Mouse (Mus musculus): ENCODE measurements around the gene Olfr788.

Olfr788 gene

DNA sequence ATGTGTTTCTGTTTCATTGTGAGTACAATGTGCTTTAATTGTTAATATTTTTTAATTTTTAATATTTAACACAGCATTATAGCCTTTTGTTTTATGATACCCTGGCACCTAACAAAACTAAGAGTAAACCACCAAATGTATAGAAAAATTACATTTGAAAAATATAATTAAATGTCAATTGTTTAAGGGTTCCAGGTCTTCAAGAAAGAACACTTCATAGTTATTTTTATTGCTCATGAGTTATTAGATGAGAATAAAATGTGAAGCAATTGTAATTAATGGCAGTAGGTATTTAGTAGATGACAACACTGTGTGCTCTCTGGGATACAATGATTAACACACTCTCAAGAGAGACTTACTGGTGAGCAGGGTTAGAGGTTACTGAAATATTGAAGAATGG lies at the start of gene Olfr788:
Gene Olfr788, plus strand, starts transcription at position 301 of the 400 bp plus-strand sequence.
- no peak for DNase-seq (ENCODE audit: low spot score)

DNA sequence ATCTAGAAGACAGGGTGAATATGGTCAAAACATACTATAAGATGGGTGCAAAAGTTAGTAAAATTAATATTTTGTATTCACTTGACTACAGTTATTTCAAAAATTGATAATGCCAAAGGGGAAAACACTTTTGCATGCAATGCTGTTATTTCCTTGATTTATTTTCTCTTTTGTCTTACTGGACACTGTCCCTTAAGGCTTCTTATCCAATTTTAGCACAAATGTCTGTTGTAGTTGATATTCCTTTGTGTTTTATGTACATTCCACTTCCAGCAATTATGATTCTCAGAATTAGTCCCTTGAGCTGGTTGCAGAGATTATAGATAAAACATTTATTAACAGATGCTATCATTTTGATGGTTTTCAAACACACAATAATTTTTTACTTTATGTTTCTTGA lies 43.8 kb upstream of the Olfr788 start, which contains the start of gene Olfr786:
Gene Olfr786, plus strand, starts transcription at position 301 of the 400 bp plus-strand sequence.
- no peak for DNase-seq (ENCODE audit: low spot score)

DNA sequence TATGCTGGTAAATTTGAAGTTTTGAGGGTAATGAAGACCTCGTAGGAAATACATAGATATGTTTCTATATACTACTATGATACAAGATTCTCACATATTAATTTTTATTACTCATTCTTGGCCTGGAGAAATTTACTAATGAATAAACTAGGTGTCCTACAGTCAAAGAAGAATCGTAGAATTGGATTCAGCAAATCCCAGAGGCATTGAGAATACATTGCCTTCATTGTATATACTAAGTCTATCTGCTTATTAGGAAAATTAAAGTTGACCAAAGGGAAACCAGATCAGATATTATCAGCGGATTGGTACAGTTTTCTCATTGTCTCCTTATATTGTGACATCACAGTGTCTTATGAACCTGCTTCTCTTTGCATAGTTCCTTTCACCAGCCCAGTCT lies 9.2 kb upstream of the Olfr788 start, which contains the start of gene Olfr787:
Gene Olfr787, plus strand, starts transcription at position 301 of the 400 bp plus-strand sequence.
- no peak for DNase-seq (ENCODE audit: low spot score)

DNA sequence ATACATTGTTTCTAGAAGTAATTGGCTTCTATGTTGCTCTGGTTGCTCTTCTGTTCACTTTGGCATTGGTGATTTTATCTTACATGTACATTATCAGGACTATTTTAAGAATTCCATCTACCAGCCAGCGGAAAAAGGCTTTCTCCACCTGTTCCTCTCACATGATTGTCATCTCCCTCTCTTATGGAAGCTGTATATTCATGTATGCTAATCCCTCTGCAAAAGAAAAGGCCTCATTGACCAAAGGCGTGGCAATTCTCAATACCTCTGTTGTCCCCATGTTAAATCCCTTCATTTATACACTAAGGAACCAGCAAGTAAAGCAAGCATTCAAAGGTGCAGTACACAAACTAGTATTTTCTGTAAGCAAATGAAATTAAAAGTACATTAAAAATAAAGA lies 2.5 kb downstream of the Olfr788 start:
- DNase-seq (ENCODE audit: low spot score) = no peak

DNA sequence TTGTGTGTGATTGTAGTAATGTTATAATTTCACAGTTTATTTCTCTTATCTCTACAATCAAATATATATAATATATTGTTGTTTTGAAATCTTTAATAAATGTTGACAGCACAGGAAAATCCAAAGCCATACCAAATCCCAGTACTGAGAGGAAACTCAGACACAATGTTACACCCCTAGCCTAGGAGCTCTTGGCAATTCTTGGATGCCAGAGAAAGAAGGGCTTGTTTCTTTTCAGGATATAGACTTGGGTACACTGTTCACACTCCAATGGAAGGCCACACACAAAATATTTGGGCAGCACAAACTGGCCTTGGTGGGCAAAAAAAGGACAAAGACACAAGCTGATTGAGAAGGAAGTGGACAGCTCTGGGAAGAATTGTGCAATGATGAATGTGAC lies 2.9 kb downstream of the Olfr788 start:
- DNase-seq (ENCODE audit: low spot score) = no peak

DNA sequence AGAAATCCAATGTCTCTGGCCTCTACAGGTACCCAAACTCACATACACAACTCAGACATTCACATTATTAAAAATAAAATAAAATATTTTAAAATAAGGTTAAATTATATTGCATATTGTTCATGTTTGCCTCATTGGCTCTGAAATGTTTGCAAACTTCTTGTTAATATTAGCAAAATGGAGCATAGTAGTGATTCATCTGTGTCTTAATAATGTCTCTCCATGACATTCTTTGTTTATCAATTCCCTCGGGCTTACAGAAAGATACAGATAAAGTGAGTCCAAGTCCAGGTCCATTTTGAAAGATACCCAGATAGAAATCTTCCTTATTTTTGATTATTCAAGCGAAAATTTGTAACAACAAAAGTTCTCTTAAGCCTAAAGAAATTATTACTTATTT lies 13.7 kb downstream of the Olfr788 start, which contains the start of gene Olfr789:
Gene Olfr789, plus strand, starts transcription at position 301 of the 400 bp plus-strand sequence.
- no peak for DNase-seq (ENCODE audit: low spot score)

DNA sequence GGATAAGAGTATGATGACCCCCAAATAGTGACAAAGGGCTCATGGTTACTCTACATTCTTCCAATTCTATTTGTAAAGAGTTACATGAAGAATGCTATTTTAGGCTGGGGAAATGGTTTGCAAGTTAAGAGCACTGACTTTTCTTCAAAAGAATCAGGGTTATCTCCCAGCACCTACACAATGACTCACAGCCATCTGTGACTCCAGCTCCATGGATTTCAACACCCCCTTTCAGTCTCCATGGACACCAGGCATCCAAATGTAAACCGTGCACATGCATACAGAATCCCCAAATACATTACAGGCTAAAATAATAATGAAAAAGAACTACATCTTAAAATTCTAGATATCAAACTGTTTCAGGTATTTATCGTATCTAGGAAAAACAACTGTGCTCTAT lies 19.3 kb downstream of the Olfr788 start:
- no peak for DNase-seq (ENCODE audit: low spot score)

DNA sequence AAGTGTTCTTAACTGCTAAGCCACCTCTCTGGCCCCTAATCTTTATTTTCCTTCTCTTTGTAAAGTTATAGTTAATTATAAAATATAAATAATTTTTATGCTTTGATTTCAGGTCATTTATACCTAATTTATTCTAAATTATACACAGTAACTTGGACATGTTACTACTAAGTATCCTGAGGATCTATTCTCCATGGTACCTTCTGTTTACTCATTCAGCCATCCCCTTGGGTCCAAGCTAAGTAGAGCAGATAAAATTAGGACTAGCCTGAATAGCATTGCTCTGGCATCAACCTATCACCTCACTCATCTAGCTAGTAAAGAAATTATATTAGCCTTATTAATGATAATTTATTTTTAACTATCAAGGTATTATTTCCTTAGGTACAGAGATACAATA lies 27.4 kb downstream of the Olfr788 start, which contains the start of gene Olfr790:
Gene Olfr790, plus strand, starts transcription at position 301 of the 400 bp plus-strand sequence.
- no peak for DNase-seq (ENCODE audit: low spot score)

DNA sequence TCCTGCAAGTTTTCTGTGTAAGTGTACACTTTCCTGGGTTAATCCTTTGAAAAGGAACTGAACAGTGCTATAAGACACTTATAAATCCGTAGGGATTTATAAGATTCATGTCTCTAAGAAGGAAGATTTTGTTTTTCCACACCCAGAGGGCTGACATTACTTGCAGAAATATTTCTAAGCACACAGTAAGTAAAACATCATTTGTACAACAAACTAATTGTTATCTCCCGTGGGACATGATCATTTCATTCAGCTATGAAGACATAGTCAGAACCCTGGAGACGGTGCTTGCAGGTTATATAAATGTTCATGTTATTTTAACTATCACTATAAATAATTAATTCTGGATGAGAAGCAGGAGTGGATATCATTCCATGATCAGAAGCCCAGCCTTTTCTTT lies 50.7 kb downstream of the Olfr788 start, which contains the start of gene Olfr791:
Gene Olfr791, plus strand, starts transcription at position 301 of the 400 bp plus-strand sequence.
- no peak for DNase-seq (ENCODE audit: low spot score)

Data from testis, postnatal 14 days (tissue).